Mouse (Mus musculus) right cerebral cortex, postnatal 10 days (tissue): ENCODE data around the gene Gabpb2.
A peak's percentile ranks its signal among the peaks of the same experiment; 100 is the strongest.
"Not testable (repeated sequence)": the region's sequence is repeated elsewhere in the genome, so short reads cannot be mapped to it uniquely, and the experiment has no call there.

Experiments
- DNase-seq, 2 experiments: peaks; one replicate each; pipeline ENCODE4 v3.0.0; 2021; ENCODE audit warnings: low spot score in 2 of 2

Gene Gabpb2

GRCm38 (mm10) chr3:95159987-95160963, 57.4 kb downstream of the Gabpb2 start, which contains the start of gene Sema6c:
Gene Sema6c, plus strand, starts transcription at chr3:95160457.
- DNase-seq: peak; percentile 95

GRCm38 (mm10) chr3:95159511-95159986, 58.2 kb downstream of the Gabpb2 start:
- DNase-seq: no peak

GRCm38 (mm10) chr3:95153874-95154273, 63.8 kb downstream of the Gabpb2 start:
- no peak for DNase-seq

GRCm38 (mm10) chr3:95147924-95148323, 69.8 kb downstream of the Gabpb2 start:
- DNase-seq: no peak

- peak; percentile 79 to 90 for DNase-seq
Measured at GRCm38 (mm10) chr3:95142617-95143011, 75.1 kb downstream of the Gabpb2 start.

GRCm38 (mm10) chr3:95141952-95142616, 75.6 kb downstream of the Gabpb2 start, which contains the start of gene Tnfaip8l2:
Gene Tnfaip8l2, minus strand, starts transcription at chr3:95142360.
- DNase-seq: no peak

GRCm38 (mm10) chr3:95141474-95141873, 76.2 kb downstream of the Gabpb2 start:
- DNase-seq: no peak

- no peak for DNase-seq
Measured at GRCm38 (mm10) chr3:95140795-95141194, 76.9 kb downstream of the Gabpb2 start.

- DNase-seq: no peak
Measured at GRCm38 (mm10) chr3:95140289-95140595, 77.5 kb downstream of the Gabpb2 start.

GRCm38 (mm10) chr3:95139586-95140288, 78.0 kb downstream of the Gabpb2 start:
- no peak for DNase-seq

- no peak for DNase-seq
Measured at GRCm38 (mm10) chr3:95136336-95136735, 81.4 kb downstream of the Gabpb2 start.

GRCm38 (mm10) chr3:95135433-95136052, 82.2 kb downstream of the Gabpb2 start:
- no peak for DNase-seq

- DNase-seq: peak; percentile 68 to 69
Measured at GRCm38 (mm10) chr3:95135023-95135422, 82.7 kb downstream of the Gabpb2 start.

- not testable (repeated sequence) for DNase-seq
Measured at GRCm38 (mm10) chr3:95134133-95134532, 83.6 kb downstream of the Gabpb2 start.

GRCm38 (mm10) chr3:95133680-95134101, 84.0 kb downstream of the Gabpb2 start, which contains the start of the genes Scnm1 and Lysmd1:
Gene Scnm1, minus strand, starts transcription at chr3:95134011.
Gene Lysmd1, plus strand, starts transcription at chr3:95134088.
- DNase-seq: peak; percentile 94 to 96

GRCm38 (mm10) chr3:95133176-95133575, 84.5 kb downstream of the Gabpb2 start:
- DNase-seq: no peak

- not testable (repeated sequence) for DNase-seq
Measured at GRCm38 (mm10) chr3:95132389-95132788, 85.3 kb downstream of the Gabpb2 start.
